ENCODE assay signal across 9 mouse cellular contexts in the genomic region with DNA sequence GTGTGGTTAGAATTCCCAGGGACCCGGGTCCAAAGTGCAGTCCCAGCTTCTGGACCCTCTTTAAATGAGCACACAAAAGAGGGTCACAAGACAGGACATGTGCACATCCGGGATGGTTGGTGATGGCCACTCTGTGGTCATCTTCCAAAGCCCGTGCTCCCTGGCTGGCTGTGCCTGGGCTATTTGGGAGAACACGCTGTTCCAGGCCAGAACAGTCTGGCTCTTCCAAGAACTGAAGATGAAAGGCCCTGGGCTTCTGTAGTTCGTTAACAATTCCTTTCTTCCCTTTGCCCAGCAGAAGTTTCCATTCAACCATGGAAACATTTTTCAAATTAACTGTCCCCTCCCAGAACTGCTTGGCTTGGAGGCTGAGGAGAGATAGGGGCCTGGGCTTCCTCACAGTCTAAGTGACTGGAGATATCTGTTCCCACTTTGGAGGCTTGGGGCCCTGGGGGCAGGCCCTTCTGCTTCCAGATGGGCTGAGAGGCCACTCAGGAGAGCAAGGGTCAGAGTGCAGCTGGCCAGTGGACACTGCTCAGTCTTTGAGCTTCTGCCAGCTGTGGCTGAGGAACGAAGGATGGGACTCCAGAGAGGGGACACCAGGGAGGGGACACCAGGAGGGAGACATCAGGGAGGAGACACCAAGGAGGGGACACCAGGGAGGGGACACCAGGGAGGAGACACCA. TPM values are rescaled to one million over a fixed set of nuclear protein-coding genes. Genes with fewer than 3 reads are reported as not detected.
DNase-seq lines count a peak whose midpoint lies in the region; ATAC-seq and TF ChIP-seq lines count a peak whose summit lies in the region.
"Had no signal": no experiment of that assay in that cellular context is flagged by ENCODE, and none has a peak within 500 bp of the region (broad histone marks: within the 10 kb centered on the region; RNA-seq: fewer than 3 reads in every experiment).

No protein-coding gene starts in this region.

- peaks cover 57% of the 10 kb centered on the region for H3K4me1 ChIP-seq in heart, embryonic 12.5 days (replicated peaks)
- H3K4me1 ChIP-seq in hindbrain, embryonic 14.5 days (replicated peaks; ENCODE audit: control insufficient read depth, insufficient read depth, low read length), result 0 out of 2 replicates have a peak, but pooled peaks cover 3% of the 10 kb centered on the region

- peak; percentile 72 for ATAC-seq in heart, embryonic 12.5 days (ENCODE audit: insufficient number of reproducible peaks, low FRiP score)
- no peak for ATAC-seq in activated CD4-positive, CD25-positive, alpha-beta regulatory T cell, adult 4 months
- ATAC-seq in hindbrain, embryonic 14.5 days (ENCODE audit: low FRiP score), result no peak

- H3K36me3 ChIP-seq in heart, embryonic 12.5 days, result no peaks in the 10 kb centered on the region
- H3K36me3 ChIP-seq in hindbrain, embryonic 14.5 days (replicated peaks; ENCODE audit: control insufficient read depth, insufficient read depth), result no peaks in the 10 kb centered on the region
- H3K36me3 ChIP-seq: G1E had no signal

- peak overlapping the region; percentile 90 for H3K27ac ChIP-seq in layer of hippocampus, adult 2 months
- peak overlapping the region; percentile 94 for H3K27ac ChIP-seq in heart, embryonic 12.5 days (ENCODE audit: poor library complexity, severe bottlenecking)
- H3K27ac ChIP-seq in hindbrain, embryonic 14.5 days, result no peak overlapping the region

- no peaks in the 10 kb centered on the region for H3K9me3 ChIP-seq in heart, embryonic 12.5 days (replicated peaks)
- no peaks in the 10 kb centered on the region for H3K9me3 ChIP-seq in hindbrain, embryonic 14.5 days (ENCODE audit: control insufficient read depth, low read length)

- H3K27me3 ChIP-seq in heart, embryonic 12.5 days (replicated peaks), result 0 out of 2 replicates have a peak, but pooled peaks cover 4% of the 10 kb centered on the region
- H3K27me3 ChIP-seq in hindbrain, embryonic 14.5 days (ENCODE audit: control insufficient read depth, insufficient read depth, low read length), result no peaks in the 10 kb centered on the region

- no peak for TF ChIP-seq CTCF in layer of hippocampus, adult 2 months (conservative IDR thresholded peaks at IDR 0.05)

- WGBS in heart, embryonic 12.5 days, result 24% methylated on average over 6 of the region's 6 CpGs
- 66% methylated on average over 6 of the region's 6 CpGs for WGBS in hindbrain, embryonic 14.5 days

- peak overlapping the region; percentile 20; the same call in 1 of the 2 replicates for H3K9ac ChIP-seq in heart, embryonic 12.5 days
- no peak overlapping the region for H3K9ac ChIP-seq in hindbrain, embryonic 14.5 days

- H3K4me3 ChIP-seq in layer of hippocampus, adult 2 months, result no peak overlapping the region
- no peak overlapping the region for H3K4me3 ChIP-seq in heart, embryonic 12.5 days
- H3K4me3 ChIP-seq in hindbrain, embryonic 14.5 days (replicated peaks; ENCODE audit: low read length), result no peak overlapping the region

- no peak for DNase-seq in layer of hippocampus, adult 2 months (ENCODE audit: low spot score in 2 of 2)
- DNase-seq in layer of hippocampus, adult 8-10 months (ENCODE audit: low spot score in 2 of 2), result no peak
- DNase-seq in embryo, embryonic 9.5 days (ENCODE audit: extremely low spot score), result peak; percentile 61
- DNase-seq in kidney, postnatal 25 days, result peak; percentile 64 to 92
- peak; percentile 28 to 65 for DNase-seq in lung, postnatal 4 days
- DNase-seq in hindbrain, embryonic 14.5 days (ENCODE audit: low spot score), result no peak

- peak overlapping the region; percentile 9; the same call in 1 of the 2 replicates for H3K4me2 ChIP-seq in heart, embryonic 12.5 days
- H3K4me2 ChIP-seq in hindbrain, embryonic 14.5 days (replicated peaks), result no peak overlapping the region

RNA-seq across cellular contexts. Expression of a gene that starts 29.8 kb away (rescaled TPM):
- total RNA-seq in layer of hippocampus, adult 2 months (2021), result 10 to 100 TPM; 15.5 to 16.9 TPM
- total RNA-seq in layer of hippocampus, adult 8-10 months (2022), result 10 to 100 TPM; 11.0 to 14.2 (median 13.6) TPM
- 23.1 and 25.5 TPM in 2 replicates for polyA plus RNA-seq in heart, embryonic 12.5 days (2016; fragmentation: Nextera tagmentation; extraction: Ambion mirVana)
- polyA plus RNA-seq in activated CD4-positive, CD25-positive, alpha-beta regulatory T cell, adult 4 months (2017; shearing (Covaris generic)), result not detected
- 26.2 and 27.1 TPM in 2 replicates for polyA plus RNA-seq in hindbrain, embryonic 14.5 days (2014; fragmentation: Nextera tagmentation; extraction: Ambion mirVana)
- total RNA-seq: G1E had no signal
- polyA plus RNA-seq: G1E had no signal

Comparison
In these comparisons a context has a peak if more than half of its experiments do, and no peak if none do; other contexts are left out.
1. DNase-seq: peak in embryo, embryonic 9.5 days (single experiment), kidney, postnatal 25 days (2 of 2) and lung, postnatal 4 days (2 of 2); none in layer of hippocampus, adult 2 months (0 of 2), layer of hippocampus, adult 8-10 months (0 of 2) and hindbrain, embryonic 14.5 days (single experiment).
2. RNA of a gene that starts 29.8 kb away (polyA plus RNA-seq): 26.2 to 27.1 TPM in hindbrain, embryonic 14.5 days and 23.1 to 25.5 TPM in heart, embryonic 12.5 days; not detected in activated CD4-positive, CD25-positive, alpha-beta regulatory T cell, adult 4 months; every median in the first group is over 10 times any median in the second.